Mouse (Mus musculus): ENCODE measurements at regions not wholly inside any gene's neighbourhood (a gene's known extent, or its start where the extent isn't known, plus 50 kb on each side); places are given as distances from the start of the nearest gene placed in this dataset.

DNA sequence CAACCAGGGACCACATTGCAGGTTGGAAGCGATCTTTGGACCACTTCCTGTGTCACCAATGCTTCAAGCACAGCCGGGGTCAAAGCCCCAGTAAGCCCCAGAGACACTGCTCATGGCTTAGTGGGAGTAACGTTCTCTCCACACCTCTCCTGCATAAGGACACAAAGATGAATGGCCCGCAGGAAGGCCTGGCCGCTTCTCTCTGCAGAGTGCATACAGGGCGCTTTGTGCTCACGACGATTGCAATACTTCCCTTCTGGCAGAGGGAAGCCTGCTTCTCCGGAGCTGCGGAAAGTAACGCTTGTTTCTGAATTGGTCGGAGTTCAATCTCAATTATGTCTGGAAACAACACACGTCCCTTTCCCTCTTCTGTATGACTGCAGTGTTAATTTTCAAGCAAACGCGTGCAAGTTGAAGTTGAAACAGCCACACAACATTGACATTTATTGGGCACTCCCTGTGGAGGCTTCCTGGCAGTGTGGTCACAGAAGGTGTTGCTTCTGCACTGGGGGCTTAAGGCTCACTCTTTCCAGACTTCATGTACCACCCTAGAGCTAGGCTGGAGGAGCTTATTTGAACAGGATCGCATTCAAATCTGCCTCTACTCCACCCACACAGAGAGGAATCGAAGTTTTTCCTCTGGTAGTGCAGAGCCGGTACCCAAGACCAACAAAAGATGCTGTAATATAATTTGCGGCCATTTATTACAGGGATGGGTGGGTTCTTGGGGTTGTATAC is 168.4 kb downstream of the Ndfip2 start:
- no peak for DNase-seq (ENCODE audit: extremely low read depth, low read depth)

DNA sequence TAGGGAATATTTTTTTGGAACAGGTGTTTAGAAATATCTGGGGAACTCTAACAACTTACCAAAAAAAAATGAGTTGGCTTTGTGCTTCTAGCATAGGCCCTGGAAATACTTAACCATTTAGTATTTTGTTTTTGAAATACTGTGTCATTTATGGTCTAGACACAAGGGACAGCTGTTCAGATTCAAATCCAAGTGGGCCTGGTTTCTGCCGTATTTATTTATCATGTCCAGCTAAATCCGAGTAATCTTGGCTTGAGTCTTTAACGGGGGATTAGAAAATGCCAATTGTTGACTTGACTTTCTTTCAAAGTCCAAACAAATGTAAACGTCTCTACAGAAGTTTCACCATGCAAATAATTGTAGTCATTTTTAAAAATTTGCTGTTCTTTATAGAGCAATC is 159.6 kb downstream of the Ndfip2 start:
- DNase-seq (ENCODE audit: extremely low read depth, low read depth) = no peak

DNA sequence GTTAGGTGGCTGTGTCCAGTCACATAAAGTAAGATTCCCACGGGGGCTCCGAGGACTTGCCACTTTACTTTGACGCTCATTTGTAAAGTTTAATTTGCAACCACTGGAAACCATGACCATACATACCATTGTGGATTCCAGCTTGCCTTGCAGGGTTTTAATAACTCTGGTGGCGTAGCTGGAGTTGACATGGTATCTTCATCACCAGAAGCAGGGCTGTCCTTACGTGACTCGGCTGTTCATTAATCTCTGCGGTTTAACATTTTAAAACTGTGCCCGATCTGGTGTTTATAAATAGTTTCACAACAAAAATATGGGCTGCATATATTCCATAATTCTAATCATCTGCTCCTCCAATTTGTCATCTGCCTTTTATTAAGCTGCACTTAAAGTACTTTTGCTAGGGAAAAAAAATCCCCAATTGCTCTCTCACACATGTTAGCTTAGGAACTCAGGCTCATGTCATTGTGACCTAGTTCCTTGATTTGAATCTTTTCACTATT is 159.1 kb downstream of the Ndfip2 start:
- DNase-seq (ENCODE audit: extremely low read depth, low read depth) = no peak

DNA sequence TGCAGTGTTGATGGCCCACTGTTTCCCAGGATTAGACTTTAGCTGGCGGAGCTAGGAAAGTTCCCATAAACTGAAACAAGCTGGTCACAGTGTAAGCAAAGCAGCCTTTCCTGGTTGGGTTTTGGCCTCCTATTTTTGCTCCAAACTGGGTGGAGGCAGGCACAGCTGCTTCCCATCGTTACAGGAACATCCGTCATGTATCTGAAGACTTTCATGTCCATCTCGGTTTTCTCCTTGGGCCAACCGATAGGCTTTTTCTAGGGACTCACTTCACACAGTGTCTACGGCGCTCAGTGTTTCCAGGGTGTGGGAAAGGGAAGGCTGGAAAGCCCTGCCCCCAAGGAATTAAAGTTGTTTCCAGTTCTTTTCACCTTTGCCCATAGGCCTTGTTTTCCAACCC is 158.6 kb downstream of the Ndfip2 start:
- DNase-seq (ENCODE audit: extremely low read depth, low read depth) = no peak

DNA sequence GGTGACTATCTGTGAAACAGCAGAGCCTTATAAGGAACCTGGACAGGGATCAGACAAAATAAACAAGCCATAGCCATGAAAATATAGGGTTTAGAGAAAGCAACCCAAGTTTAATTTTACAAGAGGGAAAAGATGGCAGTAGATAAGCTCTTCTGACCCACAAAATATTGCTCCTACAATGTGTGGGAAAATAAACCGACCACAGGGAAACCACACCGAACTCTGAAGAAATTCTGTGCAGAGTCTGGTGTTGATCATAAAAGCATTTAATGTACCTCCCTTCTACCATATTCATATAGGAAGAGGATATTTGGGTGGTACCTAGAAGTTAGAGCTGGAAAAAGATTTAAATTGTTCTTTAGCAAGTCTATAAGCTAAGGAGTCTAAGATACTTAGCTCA is 146.3 kb downstream of the Ndfip2 start:
- DNase-seq (ENCODE audit: extremely low read depth, low read depth) = no peak

DNA sequence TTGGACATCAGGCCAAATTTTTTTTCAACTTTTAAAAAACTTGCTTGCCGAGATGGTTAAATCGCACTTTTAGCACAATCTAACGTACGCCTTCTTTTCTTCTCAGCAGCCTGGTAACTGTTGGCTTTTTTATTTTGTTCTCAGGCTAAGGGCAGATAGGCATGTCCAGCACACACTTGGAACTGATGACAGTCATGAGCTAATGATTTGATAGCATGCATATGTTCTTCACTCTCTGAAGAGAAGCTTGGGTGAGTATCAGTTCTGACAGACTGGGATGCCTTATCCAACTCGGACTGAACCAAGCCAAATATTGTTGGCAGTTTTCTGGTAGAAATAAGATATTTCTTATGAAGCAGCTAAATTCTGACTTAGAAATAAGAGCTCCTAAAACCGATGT is 145.9 kb downstream of the Ndfip2 start:
- DNase-seq (ENCODE audit: extremely low read depth, low read depth) = no peak

DNA sequence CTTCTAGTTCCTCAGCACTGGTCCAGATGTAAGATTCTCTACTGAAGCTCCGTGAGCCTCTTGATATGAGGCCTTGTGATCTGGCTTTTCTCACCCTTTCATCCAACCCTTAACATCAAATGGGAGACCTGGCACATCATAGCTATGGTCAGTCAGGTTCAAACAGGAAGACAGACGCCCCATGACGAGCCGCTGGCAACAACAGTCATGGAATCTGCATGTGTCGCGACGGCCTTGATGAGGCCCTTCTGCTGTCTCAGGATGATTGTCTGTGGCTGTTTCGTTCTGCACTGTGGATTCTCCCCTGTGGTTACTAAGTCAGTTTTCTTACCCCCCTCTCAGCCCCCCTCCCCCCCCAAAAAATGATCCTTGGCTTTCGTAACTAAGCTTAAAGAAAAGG is 144.9 kb downstream of the Ndfip2 start:
- DNase-seq (ENCODE audit: extremely low read depth, low read depth) = no peak

DNA sequence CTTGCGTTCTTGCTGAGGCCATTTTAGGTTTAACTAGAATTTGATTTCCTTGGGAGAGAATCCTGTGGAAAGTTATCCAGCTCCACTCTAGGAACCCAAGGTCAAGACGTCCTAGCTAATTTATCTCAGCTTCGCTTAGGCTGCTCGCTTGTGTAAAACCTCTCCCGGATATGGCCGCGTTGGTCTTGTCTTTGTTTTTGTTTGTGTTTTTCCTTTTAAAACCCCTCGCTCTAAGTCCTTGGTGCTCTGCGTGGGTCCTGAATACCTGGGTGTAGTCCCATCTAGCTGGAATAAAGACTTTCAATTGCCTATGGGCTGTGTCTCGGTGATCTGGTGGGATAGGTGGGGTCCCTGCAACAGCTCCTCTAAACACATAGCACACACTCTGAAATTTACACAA is 144.2 kb downstream of the Ndfip2 start:
- DNase-seq (ENCODE audit: extremely low read depth, low read depth) = no peak

DNA sequence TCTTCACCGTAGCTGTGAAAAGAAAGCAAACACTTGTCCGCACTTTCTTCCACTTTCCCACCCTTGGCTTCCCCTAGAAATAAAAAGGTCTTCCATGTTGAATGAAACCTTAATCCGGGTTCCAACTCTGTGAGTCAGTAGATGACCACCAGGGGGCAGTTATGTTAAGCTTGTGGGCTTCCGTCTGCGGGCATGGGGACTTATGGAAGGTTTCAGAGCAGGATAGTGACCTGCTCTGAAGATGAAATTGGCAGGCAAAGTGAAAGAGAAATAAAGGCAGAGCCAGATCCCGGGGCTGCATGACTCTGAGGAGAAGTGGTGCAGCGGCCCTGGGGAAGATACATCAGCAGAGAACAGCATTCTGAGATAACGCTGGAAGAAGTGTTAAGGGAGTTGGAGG is 139.1 kb downstream of the Ndfip2 start:
- DNase-seq (ENCODE audit: extremely low read depth, low read depth) = peak; percentile 28

DNA sequence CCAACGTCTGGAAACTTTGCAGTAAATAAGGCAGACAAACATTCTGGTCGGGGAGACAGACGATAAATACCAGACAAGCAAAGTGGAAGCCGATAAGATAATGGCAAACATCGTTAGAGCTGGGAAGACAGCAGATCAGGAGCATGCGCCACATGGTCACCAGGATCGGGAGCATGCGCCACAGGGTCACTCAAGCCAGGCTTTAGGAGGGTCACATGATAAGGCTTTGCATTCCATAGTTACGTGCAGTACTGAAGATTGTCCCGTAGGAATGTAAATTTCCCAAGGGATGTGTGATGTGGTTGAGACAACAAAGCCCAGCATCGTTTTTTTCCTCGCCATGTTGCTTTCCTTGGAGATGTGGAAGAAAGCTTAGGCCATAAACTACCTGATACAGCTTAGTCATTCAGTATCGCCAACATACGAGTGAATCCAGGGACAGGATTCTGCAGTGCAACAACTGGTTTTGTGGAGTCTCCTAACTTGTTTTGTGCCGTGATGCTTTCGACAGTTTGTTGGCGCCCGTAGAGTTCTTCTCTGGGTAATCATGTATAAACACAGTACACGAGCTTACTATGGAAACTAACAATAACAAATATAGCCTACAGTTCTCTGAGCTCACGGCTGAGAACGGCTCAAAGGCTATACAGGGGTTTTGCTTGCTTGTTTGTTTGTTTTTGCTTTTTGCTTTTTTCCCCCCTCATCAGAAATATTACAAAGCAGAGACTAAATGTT is 133.9 kb downstream of the Ndfip2 start:
- DNase-seq (ENCODE audit: extremely low read depth, low read depth) = no peak

DNA sequence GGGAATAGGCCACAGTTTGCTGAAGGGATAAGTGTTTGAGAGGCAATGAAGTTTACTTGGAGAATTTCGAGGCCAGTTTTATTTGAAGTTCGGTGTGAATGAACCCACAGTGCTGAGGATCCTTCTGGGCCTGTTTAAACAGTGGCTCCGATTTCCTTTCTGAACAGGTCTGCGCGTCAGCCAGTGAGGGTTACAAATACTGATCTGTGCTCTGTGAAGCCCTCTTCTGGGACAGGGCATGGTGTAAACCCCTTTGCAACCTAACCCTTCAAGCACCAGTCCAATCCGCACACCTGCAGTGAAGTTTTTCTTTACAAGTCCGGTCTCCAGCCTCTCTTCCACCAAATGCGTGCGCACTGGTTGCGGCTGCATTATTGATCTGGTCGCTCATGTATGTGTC is 133.1 kb downstream of the Ndfip2 start:
- DNase-seq (ENCODE audit: extremely low read depth, low read depth) = no peak

DNA sequence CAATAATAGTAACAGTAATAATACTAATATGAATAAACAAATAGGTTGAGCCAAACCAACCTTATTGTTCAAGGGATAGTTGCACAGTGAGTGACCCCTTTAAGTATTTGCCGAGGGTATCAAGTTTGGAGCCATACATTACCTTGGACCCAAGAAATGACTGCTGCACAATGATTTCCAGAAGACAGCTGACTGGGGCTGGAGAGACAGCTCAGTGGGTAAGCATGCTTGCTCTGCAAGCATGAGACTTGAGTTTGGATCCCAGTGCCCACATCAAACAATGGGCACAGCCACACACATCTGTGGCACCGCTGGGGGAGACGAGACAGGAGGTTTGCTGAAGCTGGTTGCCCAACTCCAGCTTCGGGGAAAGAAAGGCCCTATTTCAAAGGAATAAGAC is 126.7 kb downstream of the Ndfip2 start:
- no peak for DNase-seq (ENCODE audit: extremely low read depth, low read depth)

DNA sequence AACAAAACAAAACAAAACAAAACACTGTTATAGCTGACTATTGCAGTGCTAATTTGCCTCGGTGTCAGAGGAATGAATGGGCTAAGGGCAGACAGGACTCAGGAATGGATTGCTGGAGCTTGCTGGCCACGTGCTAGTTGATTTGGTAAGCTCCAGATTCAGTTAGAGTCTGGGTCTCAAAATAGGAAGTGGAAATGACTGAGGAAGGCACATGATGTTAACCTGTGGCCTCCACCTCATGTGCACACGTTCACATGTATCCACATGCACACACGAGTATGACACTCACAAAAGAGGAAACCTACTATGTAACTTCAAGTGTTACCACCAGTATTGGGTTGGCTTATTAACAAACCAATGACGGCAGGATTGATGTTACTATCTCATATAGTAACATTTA is 125.0 kb downstream of the Ndfip2 start:
- no peak for DNase-seq (ENCODE audit: extremely low read depth, low read depth)

DNA sequence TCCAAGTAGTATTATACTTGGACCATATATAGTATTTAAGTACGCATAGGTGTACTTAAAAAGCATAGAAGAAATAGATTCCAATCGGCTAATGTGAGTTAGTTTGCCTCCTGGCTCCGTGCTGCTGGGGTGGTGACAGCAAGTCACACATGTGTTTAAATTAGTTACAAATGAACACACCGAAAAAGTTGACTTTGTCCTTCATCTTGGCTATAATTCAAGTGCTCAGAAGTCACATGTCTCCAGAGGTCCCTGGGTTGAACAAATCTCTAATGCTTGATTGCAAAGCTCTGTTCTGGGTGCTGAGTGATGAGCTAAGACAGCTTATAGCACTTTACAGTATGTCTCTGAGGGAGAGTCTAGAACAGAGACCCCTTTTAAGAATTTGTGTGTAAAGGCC is 121.7 kb downstream of the Ndfip2 start:
- no peak for DNase-seq (ENCODE audit: extremely low read depth, low read depth)

DNA sequence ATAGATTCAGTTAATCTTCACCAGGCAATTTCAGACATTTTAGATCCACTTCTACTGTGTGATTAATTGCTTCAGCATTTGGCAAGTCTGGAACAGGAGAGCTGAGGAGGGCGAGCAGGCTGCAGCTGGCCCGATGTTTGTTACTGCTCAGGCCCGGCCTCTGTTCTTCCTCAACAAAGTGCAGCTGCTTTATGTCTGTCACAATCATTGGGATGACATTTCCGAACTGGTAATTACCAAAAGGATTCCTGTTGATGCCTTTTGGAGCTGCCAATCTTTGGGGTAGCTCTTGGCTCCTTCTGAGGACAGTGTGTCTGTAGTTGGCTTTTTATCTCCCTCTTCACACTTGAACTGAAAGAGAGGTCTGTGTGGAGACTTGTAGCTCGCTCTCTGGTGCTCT is 119.4 kb downstream of the Ndfip2 start:
- DNase-seq (ENCODE audit: extremely low read depth, low read depth) = no peak

DNA sequence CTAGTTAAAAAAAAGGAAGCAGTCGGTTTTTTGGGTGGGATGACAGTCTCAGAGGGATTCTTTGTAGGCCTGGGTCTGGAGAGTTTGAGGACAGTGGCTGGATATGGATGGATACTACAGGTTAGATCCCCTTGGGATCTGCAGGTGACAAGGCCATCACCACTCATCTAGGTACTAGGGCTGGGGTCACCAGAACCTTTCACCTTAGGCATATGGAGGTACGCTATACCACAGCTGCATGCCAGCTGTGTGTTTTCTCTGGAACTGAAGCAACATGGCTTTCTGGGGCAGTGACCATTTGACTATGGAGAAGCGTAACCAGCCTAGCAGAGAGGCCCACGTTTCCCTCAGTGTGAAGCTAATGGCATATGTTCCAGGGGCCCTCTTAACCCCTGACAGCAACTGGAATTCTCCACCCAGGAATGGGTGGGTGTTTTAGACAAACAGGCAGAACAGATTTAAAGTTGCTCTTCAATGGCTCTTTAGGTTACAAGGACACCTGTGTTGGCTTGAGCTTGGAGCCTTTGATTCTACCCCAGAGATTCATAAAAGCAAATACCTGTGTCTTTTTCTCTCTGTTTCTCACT is 118.8 kb downstream of the Ndfip2 start:
- DNase-seq (ENCODE audit: extremely low read depth, low read depth) = no peak

DNA sequence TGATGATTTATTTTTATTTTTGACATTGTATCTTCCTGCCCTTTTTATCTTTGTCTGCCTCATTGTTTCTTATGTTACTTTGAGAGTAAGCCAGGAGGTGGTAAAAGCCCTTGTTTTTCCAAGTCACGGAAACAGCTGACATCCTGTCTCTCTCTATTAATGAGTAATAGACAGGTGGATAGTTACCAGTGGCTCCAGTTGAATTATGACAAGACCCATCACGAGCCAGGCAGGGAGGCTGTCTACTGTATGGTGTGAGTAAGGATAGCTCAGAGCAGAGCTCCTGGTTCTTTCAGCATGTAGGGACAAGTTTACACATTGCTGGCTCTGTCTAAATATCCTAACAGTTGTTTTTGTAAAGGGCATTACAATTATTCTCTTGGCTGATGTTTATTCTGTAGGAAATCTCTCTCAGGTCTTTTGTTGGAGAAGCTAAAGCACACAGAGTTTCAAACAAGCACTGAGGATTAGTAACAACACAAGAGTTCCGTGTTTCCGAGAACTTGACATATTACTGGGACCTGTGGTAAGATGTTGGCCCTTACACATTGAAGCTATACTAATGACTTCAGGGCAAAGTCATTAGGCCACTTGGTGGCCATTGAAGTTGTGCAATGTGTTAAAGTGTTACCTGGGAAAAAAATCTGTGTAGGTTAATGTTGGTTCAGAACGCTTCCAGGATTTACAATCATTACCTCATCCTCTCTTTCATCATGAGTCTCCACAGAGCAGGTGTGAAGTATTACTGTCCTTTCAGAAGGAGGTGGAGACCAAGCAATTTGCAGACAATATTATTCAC is 111.5 kb downstream of the Ndfip2 start:
- DNase-seq (ENCODE audit: extremely low read depth, low read depth) = no peak

DNA sequence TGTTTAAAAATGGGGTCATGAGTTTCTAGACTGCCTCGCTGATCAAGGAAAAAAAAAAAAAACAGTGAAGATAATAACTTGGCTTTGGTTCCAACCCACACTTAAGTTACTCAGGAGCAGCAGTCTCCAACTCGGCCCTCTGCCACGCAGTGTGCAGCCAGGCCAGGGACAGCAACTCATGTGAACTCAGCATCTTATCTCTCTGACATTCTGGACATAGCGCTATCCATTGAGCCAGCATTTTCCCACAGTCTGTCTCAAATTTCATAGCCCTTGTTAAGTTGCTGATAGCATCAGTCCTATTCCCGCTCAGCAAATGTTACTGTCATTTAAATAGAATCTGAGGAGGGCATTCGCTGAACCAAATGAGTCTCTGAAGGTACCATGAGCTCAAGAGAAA is 102.2 kb downstream of the Ndfip2 start:
- no peak for DNase-seq (ENCODE audit: extremely low read depth, low read depth)

DNA sequence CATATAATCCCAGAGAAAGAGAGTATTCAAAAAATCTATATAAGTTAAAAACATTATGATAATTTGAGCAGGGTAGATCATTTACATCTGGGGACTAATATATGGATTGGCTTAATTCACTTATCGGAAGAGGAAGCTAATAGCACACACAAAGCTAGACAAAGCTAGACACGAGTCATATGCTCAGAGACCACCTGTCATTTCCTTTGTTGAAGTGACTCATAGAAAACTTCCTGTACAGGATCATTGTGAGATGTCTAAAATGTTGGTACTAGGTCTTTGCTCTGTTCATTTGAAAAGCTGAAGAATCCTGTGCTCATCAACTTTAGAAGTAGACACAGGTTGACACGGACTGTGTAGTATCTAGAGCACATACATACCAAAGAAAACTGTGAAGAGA is 101.5 kb downstream of the Ndfip2 start:
- no peak for DNase-seq (ENCODE audit: extremely low read depth, low read depth)
